Mouse (Mus musculus): ENCODE data around the gene BC025446. TPM values are rescaled to one million over a fixed set of nuclear protein-coding genes. Genes with fewer than 3 reads are reported as not detected.

Gene BC025446
- polyA plus RNA-seq, 1 experiment: 47.5 TPM

Other genes with a start within 250 kb of the BC025446 start
- 0.20 and 0.23 TPM in 2 replicates for gene Ly6i, start 232.9 kb upstream of the BC025446 start, polyA plus RNA-seq (2012; rRNA removed)
- gene Ly6a, start 218.3 kb upstream of the BC025446 start, polyA plus RNA-seq (2012; rRNA removed): 66.8 and 155 TPM in 2 replicates
- 83.3 and 90.0 TPM in 2 replicates for gene Ly6c1, start 167.5 kb upstream of the BC025446 start, polyA plus RNA-seq (2012; rRNA removed)
- gene Ly6c2, start 104.4 kb upstream of the BC025446 start, polyA plus RNA-seq (2012; rRNA removed): 10.8 and 17.0 TPM in 2 replicates
- gene Ly6g, start 61.1 kb upstream of the BC025446 start, polyA plus RNA-seq (2012; rRNA removed): not detected in 2 replicates
- gene Ly6f, start 52.0 kb downstream of the BC025446 start, polyA plus RNA-seq (2012; rRNA removed): not detected in 2 replicates